Mouse (Mus musculus): ENCODE data around the gene 4921507P07Rik. TPM values are rescaled to one million over a fixed set of nuclear protein-coding genes. Genes with fewer than 3 reads are reported as not detected.
"Not testable (repeated sequence)": the region's sequence is repeated elsewhere in the genome, so short reads cannot be mapped to it uniquely, and the experiment has no call there.

Gene 4921507P07Rik
- 1.9 and 2.0 TPM in 2 replicates for polyA plus RNA-seq (2015; fragmentation: Nextera tagmentation; extraction: Ambion mirVana)

DNA sequence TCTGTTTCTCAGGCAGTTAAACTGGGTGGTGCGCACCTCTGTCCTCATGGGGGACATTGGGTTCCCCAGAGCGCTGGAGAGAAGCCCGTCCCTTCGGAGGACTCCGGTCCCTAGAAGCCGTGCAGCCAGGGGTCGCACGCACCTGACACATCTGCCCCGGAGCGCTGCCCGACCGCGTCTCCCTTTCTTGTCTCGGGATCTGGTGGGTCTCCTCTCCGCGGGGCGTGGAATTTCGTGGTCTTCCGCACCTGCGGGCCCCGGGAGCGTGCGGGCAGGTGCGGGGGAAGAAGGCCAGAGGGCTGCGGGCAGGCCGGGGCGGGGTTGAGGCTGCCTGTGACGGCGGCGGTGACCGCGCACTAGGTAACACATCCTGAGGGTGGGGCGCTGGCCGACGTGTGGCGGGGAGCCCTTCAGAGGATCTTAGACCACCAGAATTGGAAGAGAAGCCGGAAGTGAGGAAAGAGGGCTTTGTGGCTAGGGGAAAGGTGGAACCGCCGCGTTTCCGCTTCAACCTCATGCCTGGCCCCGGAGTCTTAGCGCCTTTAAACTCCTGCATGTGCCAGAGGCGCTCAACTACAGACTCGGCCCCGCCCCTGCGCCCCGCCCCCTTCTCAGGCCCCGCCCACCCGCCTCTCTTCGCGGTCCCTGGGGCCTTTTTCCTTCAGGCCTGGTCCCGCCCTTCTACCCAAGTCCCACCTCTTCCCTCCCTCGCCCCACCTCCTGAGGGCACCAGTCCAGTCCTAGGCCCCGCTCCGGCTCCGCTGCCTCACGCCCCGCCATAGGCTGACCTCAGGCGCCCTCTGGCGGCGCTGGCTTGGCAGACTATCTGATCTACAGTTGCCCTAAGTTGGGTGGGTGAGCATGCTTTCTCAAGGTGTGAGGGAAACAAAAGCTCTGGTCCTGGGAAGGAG lies at the start of gene 4921507P07Rik:
TSS of gene 4921507P07Rik (minus strand) at position 332 of the 911 bp plus-strand sequence.
- ATAC-seq (ENCODE audit: low FRiP score) = peak; percentile 95
- Histone ChIP-seq H3K9me3 (no peaks in the 10 kb centered on the region), H3K9ac (peak within 1 kb of the TSS; percentile 83), H3K4me2 (peak within 1 kb of the TSS; percentile 89), H3K27ac (peak within 1 kb of the TSS; percentile 52), H3K4me1 (replicated peaks) (peaks cover 18% of the 10 kb centered on the region), H3K36me3 (0 out of 2 replicates have a peak, but pooled peaks cover 3% of the 10 kb centered on the region), H3K27me3 (0 out of 2 replicates have a peak, but pooled peaks cover 4% of the 10 kb centered on the region), H3K4me3 (peak within 1 kb of the TSS; percentile 64)
- WGBS = under 1% methylated on average over 60 of the region's 62 CpGs

- peaks cover 20% of the 10 kb centered on the region for H3K4me1 ChIP-seq (replicated peaks)
- no peaks in the 10 kb centered on the region for H3K27me3 ChIP-seq
- ATAC-seq (ENCODE audit: low FRiP score) = no peak
- no peak overlapping the region for H3K4me2 ChIP-seq
- H3K27ac ChIP-seq = no peak overlapping the region
- no peaks in the 10 kb centered on the region for H3K36me3 ChIP-seq
- H3K4me3 ChIP-seq = no peak overlapping the region
- H3K9me3 ChIP-seq = no peaks in the 10 kb centered on the region
- 77% methylated on average over 3 of the region's 3 CpGs for whole genome bisulfite sequencing
- H3K9ac ChIP-seq = no peak overlapping the region
Measured at GRCm38 (mm10) chr6:50644701-50645100, 48.3 kb upstream of the 4921507P07Rik start.

GRCm38 (mm10) chr6:50641898-50642297 lies 45.5 kb upstream of the 4921507P07Rik start:
- Histone ChIP-seq H3K9me3 (no peaks in the 10 kb centered on the region), H3K27me3 (no peaks in the 10 kb centered on the region), H3K4me2 (no peak overlapping the region), H3K4me3 (no peak overlapping the region), H3K9ac (no peak overlapping the region), H3K27ac (no peak overlapping the region), H3K36me3 (no peaks in the 10 kb centered on the region), H3K4me1 (replicated peaks) (peaks cover 20% of the 10 kb centered on the region)
- 80% methylated on average over 5 of the region's 5 CpGs for WGBS
- ATAC-seq (ENCODE audit: low FRiP score) = no peak

- no peaks in the 10 kb centered on the region for H3K36me3 ChIP-seq
- no peaks in the 10 kb centered on the region for H3K9me3 ChIP-seq
- no peak overlapping the region for H3K27ac ChIP-seq
- peaks cover 20% of the 10 kb centered on the region for H3K4me1 ChIP-seq (replicated peaks)
- ATAC-seq (ENCODE audit: low FRiP score) = no peak
- no peak overlapping the region for H3K9ac ChIP-seq
- no peak overlapping the region for H3K4me2 ChIP-seq
- no peak overlapping the region for H3K4me3 ChIP-seq
- 85% methylated on average over 4 of the region's 4 CpGs for WGBS
- H3K27me3 ChIP-seq = no peaks in the 10 kb centered on the region
Measured at GRCm38 (mm10) chr6:50640377-50640776, 43.9 kb upstream of the 4921507P07Rik start.

DNA sequence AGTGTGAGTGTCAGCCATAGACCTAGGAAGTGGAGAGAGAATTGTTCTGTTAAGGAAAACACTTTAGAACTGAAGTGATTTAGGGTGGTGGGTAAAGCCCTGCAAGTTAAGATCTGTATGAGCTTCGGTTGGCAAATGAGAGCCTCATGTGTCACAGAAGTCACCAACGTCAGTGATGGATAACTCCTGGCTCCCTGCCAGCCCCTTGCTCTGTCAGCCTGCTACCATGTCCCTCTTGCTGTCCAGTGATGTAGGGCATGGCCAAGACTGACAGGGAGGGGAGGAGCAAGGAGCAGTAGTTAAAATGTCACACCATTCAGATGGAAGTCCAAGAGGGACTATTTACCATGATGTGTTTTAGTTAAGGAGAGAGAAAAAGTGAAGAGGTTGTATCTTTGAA lies 43.2 kb upstream of the 4921507P07Rik start:
- H3K4me2 ChIP-seq = no peak overlapping the region
- no peak overlapping the region for H3K27ac ChIP-seq
- peaks cover 20% of the 10 kb centered on the region for H3K4me1 ChIP-seq (replicated peaks)
- no peaks in the 10 kb centered on the region for H3K9me3 ChIP-seq
- WGBS = 21% methylated on average over 2 of the region's 2 CpGs
- H3K36me3 ChIP-seq = no peaks in the 10 kb centered on the region
- no peaks in the 10 kb centered on the region for H3K27me3 ChIP-seq
- ATAC-seq (ENCODE audit: low FRiP score) = no peak
- H3K4me3 ChIP-seq = no peak overlapping the region
- H3K9ac ChIP-seq = no peak overlapping the region

- not testable (repeated sequence) for H3K27me3 ChIP-seq; H3K27ac ChIP-seq; ATAC-seq (ENCODE audit: low FRiP score); H3K9me3 ChIP-seq; H3K4me1 ChIP-seq (replicated peaks); H3K36me3 ChIP-seq; H3K9ac ChIP-seq; H3K4me3 ChIP-seq; H3K4me2 ChIP-seq
- 73% methylated on average over 2 of the region's 2 CpGs for WGBS
Measured at GRCm38 (mm10) chr6:50626170-50626569, 29.7 kb upstream of the 4921507P07Rik start.

DNA sequence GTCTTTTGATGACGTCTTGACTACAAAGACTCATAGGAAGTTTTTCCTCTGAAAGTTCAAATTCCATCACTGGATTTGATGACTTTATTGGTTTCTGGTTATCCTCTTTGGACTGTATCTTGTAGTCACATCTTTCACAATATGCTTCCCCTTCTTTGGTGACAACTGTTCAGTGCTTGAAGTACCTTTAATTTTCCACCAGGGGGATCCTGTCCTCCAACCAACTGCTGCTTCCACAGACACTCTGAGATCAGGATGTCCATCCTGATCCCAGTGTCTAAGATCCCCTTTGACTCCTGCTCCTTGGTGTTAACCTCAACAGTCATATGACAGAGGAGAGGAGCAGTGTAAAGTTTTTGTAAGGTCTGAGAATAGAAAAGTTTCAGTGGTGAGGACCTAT lies 21.8 kb upstream of the 4921507P07Rik start:
- not testable (repeated sequence) for H3K27ac ChIP-seq

DNA sequence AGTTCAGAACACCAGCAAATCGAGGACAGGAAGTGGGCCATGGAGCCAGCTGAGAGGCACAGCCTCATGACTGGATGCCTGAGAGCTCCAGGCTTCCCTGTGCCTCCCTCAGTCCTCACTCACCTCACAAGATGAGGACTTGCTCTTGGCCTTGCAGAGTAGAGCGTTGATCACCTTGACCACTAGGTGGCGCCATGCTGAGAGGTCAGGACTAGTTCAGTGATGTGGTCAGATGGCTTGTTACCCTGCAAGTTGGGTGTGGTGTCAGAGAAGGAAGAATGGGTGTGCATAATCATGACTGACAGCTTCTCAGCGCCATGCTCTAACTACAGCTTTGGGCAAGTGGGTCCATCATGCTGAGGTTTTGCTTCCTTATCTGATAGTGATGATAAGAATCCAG lies 5.2 kb upstream of the 4921507P07Rik start:
- no peaks in the 10 kb centered on the region for H3K36me3 ChIP-seq
- 29% methylated on average over 4 of the region's 4 CpGs for WGBS
- H3K27ac ChIP-seq = no peak overlapping the region
- H3K4me2 ChIP-seq = no peak overlapping the region
- H3K9me3 ChIP-seq = no peaks in the 10 kb centered on the region
- no peaks in the 10 kb centered on the region for H3K27me3 ChIP-seq
- no peak overlapping the region for H3K9ac ChIP-seq
- no peak for ATAC-seq (ENCODE audit: low FRiP score)
- H3K4me3 ChIP-seq = no peak overlapping the region
- peaks cover 9% of the 10 kb centered on the region; the same call in 1 of the 2 replicates for H3K4me1 ChIP-seq (replicated peaks)

More for the DNA sequence above, 21.8 kb upstream of the 4921507P07Rik start:
- not testable (repeated sequence) for H3K9me3 ChIP-seq; H3K4me3 ChIP-seq; H3K27me3 ChIP-seq; H3K4me1 ChIP-seq (replicated peaks); ATAC-seq (ENCODE audit: low FRiP score); H3K4me2 ChIP-seq; H3K9ac ChIP-seq; H3K36me3 ChIP-seq
- 87% methylated on average over 1 of the region's 1 CpGs for WGBS

- Histone ChIP-seq H3K27ac (no peak overlapping the region), H3K4me3 (no peak overlapping the region), H3K4me1 (replicated peaks) (peaks cover 18% of the 10 kb centered on the region), H3K9me3 (no peaks in the 10 kb centered on the region), H3K27me3 (0 out of 2 replicates have a peak, but pooled peaks cover 4% of the 10 kb centered on the region), H3K9ac (no peak overlapping the region), H3K4me2 (no peak overlapping the region), H3K36me3 (0 out of 2 replicates have a peak, but pooled peaks cover 3% of the 10 kb centered on the region)
- no peak for ATAC-seq (ENCODE audit: low FRiP score)
- whole genome bisulfite sequencing = 62% methylated on average over 5 of the region's 5 CpGs
Measured at GRCm38 (mm10) chr6:50598560-50598959, 2.1 kb upstream of the 4921507P07Rik start.

DNA sequence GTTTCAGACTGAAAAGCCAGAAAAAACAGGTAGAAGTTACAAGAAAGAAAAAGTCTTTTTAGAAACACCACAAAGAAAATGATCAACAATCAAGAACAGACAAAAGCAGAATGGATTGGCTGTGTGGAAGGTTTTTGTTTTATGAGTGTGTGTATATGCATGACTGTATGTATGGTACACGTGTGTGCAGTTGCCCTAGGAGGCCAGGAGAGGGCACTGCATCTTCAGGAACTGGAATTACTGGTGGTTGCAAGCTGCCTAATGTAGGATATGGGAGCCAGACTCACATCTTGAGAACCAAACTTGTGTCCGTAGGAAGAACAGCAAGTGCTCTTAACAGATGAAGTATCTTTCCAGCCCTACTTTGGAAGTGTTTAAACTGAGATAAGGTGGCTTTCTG lies 2.1 kb downstream of the 4921507P07Rik start:
- no peak overlapping the region for H3K4me3 ChIP-seq
- WGBS = 91% methylated on average over 2 of the region's 2 CpGs
- no peak for ATAC-seq (ENCODE audit: low FRiP score)
- H3K27ac ChIP-seq = no peak overlapping the region
- 0 out of 2 replicates have a peak, but pooled peaks cover 4% of the 10 kb centered on the region for H3K27me3 ChIP-seq
- peaks cover 6% of the 10 kb centered on the region; the same call in 1 of the 2 replicates for H3K36me3 ChIP-seq
- H3K9me3 ChIP-seq = no peaks in the 10 kb centered on the region
- H3K9ac ChIP-seq = no peak overlapping the region
- H3K4me2 ChIP-seq = no peak overlapping the region
- peaks cover 18% of the 10 kb centered on the region for H3K4me1 ChIP-seq (replicated peaks)

- Histone ChIP-seq H3K4me1 (replicated peaks) (peaks cover 14% of the 10 kb centered on the region), H3K9me3 (no peaks in the 10 kb centered on the region), H3K9ac (no peak overlapping the region), H3K4me2 (no peak overlapping the region), H3K27me3 (0 out of 2 replicates have a peak, but pooled peaks cover 4% of the 10 kb centered on the region), H3K36me3 (peaks cover 6% of the 10 kb centered on the region; the same call in 1 of the 2 replicates), H3K27ac (no peak overlapping the region), H3K4me3 (no peak overlapping the region)
- no peak for ATAC-seq (ENCODE audit: low FRiP score)
- 65% methylated on average over 10 of the region's 10 CpGs for WGBS
Measured at GRCm38 (mm10) chr6:50593334-50593845, 3.0 kb downstream of the 4921507P07Rik start.

DNA sequence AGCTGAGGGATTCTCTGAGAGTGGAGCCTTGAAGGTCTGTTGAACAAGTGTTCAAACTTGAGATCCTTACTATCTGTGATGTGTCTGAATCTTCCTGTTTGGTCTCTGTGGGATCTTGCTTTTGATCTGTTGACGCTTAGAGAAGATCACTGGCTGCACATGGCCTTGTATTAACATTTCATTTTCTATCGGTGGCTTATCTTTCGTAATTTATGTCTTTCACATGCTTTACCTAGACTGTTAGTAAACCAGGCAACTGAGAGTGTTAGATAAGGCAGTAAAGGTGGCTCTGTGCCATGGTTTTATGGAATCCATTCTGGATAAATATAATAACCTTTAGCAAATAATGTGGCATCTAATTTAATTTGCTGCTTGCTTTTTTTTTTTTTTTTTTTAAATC lies 6.2 kb downstream of the 4921507P07Rik start:
- no peak overlapping the region for H3K4me3 ChIP-seq
- no peaks in the 10 kb centered on the region for H3K4me1 ChIP-seq (replicated peaks)
- ATAC-seq (ENCODE audit: low FRiP score) = no peak
- H3K27ac ChIP-seq = no peak overlapping the region
- no peak overlapping the region for H3K4me2 ChIP-seq
- H3K27me3 ChIP-seq = 0 out of 2 replicates have a peak, but pooled peaks cover 1% of the 10 kb centered on the region
- no peaks in the 10 kb centered on the region for H3K9me3 ChIP-seq
- H3K9ac ChIP-seq = no peak overlapping the region
- H3K36me3 ChIP-seq = peaks cover 6% of the 10 kb centered on the region; the same call in 1 of the 2 replicates
- 95% methylated on average over 3 of the region's 3 CpGs for WGBS
